Mouse (Mus musculus) embryo, embryonic 10 days (tissue): ENCODE data around the gene Olfr293.

Source experiments
- DNase-seq: peaks from one replicate; pipeline ENCODE4 v3.0.0-alpha.2; 2015; ENCODE audit warnings: low spot score

Gene Olfr293

GRCm38 (mm10) chr7:86648761-86649160 is at the start of gene Olfr293:
Gene Olfr293, plus strand, starts transcription at chr7:86649061.
- DNase-seq = no peak

GRCm38 (mm10) chr7:86616543-86616942 is 32.3 kb upstream of the Olfr293 start, which contains the start of gene Olfr294:
Gene Olfr294, minus strand, starts transcription at chr7:86616643.
- DNase-seq = no peak

GRCm38 (mm10) chr7:86688030-86688429 is 39.2 kb downstream of the Olfr293 start, which contains the start of gene Olfr292:
Gene Olfr292, plus strand, starts transcription at chr7:86688330.
- DNase-seq = no peak
